ENCODE assay signal across 20 mouse cellular contexts in the genomic region with DNA sequence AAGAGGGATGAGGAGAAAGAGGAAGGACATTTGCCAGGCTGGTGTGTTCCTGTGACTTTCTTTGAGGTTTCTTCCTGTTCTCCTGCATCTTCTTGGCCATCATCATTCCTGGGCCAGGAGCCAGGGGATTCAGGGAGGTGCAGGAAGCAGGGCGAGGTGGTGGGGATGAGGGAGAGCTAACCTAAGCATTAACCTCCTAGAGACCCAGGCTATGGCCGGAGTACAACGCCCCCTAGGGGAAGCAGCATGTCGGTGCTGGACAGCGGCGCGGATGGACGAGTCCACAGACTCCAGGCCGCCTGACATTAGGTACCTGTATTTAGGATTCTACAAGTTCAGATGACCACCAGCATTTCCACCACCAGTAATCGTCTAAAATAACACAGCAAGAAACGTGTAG. TPM values are rescaled to one million over a fixed set of nuclear protein-coding genes. Genes with fewer than 3 reads are reported as not detected.
DNase-seq lines count a peak whose midpoint lies in the region; ATAC-seq and TF ChIP-seq lines count a peak whose summit lies in the region.
"Had no signal": no experiment of that assay in that cellular context is flagged by ENCODE, and none has a peak within 500 bp of the region (broad histone marks: within the 10 kb centered on the region; RNA-seq: fewer than 3 reads in every experiment).

No protein-coding gene starts in this region.

- no peaks in the 10 kb centered on the region for H3K27me3 ChIP-seq in liver, adult 2 months (ENCODE audit: control insufficient read depth, insufficient read depth, low read length)
- H3K27me3 ChIP-seq in ES-Bruce4 (ENCODE audit: control insufficient read depth, insufficient read depth, low read length, poor library complexity, severe bottlenecking): no peaks in the 10 kb centered on the region
- H3K27me3 ChIP-seq: limb, embryonic 15.5 days had no signal

- H3K9ac ChIP-seq in liver, adult 2 months (ENCODE audit: low read depth, low read length): no peak overlapping the region
- no peak overlapping the region for H3K9ac ChIP-seq in ES-Bruce4 (ENCODE audit: low read depth, poor library complexity, severe bottlenecking)
- H3K9ac ChIP-seq: limb, embryonic 15.5 days had no signal

- H3K4me1 ChIP-seq in liver, adult 2 months (ENCODE audit: control insufficient read depth, insufficient read depth, low read length): peaks cover 5% of the 10 kb centered on the region
- H3K4me1 ChIP-seq in ES-Bruce4 (ENCODE audit: control insufficient read depth, insufficient read depth, low read length): peaks cover 5% of the 10 kb centered on the region

- no peak overlapping the region for H3K27ac ChIP-seq in liver, adult 2 months (replicated peaks; ENCODE audit: insufficient read depth, low read depth, low read length)
- no peak overlapping the region for H3K27ac ChIP-seq in ES-Bruce4 (ENCODE audit: insufficient read depth, low read length)
- H3K27ac ChIP-seq: limb, embryonic 15.5 days had no signal

- WGBS in liver, adult 2 months: 84% methylated on average over 11 of the region's 11 CpGs

- H3K9me3 ChIP-seq in ES-Bruce4 (replicated peaks; ENCODE audit: control insufficient read depth, insufficient read depth, low read length, poor library complexity, severe bottlenecking): no peaks in the 10 kb centered on the region
- H3K9me3 ChIP-seq: limb, embryonic 15.5 days; megakaryocyte, embryonic 14.5 days had no signal

- peak; percentile 50 for TF ChIP-seq CTCF in liver, adult 2 months (IDR thresholded peaks at IDR 0.05; ENCODE audit: low read depth, low read length)
- TF ChIP-seq CTCF in ES-Bruce4 (IDR thresholded peaks at IDR 0.05; ENCODE audit: low read depth, low read length): peak; percentile 86

- no peak overlapping the region for H3K4me3 ChIP-seq in liver, adult 2 months (ENCODE audit: insufficient read depth, low read depth, low read length)
- no peak overlapping the region for H3K4me3 ChIP-seq in ES-Bruce4 (ENCODE audit: low read depth, low read length)
- H3K4me3 ChIP-seq: limb, embryonic 15.5 days; megakaryocyte, embryonic 14.5 days had no signal

- no peak for TF ChIP-seq POLR2A in liver, adult 2 months (IDR thresholded peaks at IDR 0.05; ENCODE audit: extremely low read depth, insufficient read depth, low read length)
- no peak for TF ChIP-seq POLR2A in ES-Bruce4 (IDR thresholded peaks at IDR 0.05; ENCODE audit: insufficient read depth, low read length)

- no peak for TF ChIP-seq EP300 in ES-Bruce4 (IDR thresholded peaks at IDR 0.05; ENCODE audit: insufficient read depth, low read depth, low read length)

- intact Hi-C loops in gastrocnemius, postnatal 14 days (cut with DNase I; ENCODE audit: low total_unique reads): no loop called here

- peaks cover 4% of the 10 kb centered on the region; the same call in 1 of the 2 replicates for H3K79me2 ChIP-seq in liver, adult 2 months (ENCODE audit: control insufficient read depth, insufficient read depth, low read length)

- peak; percentile 14 for DNase-seq in gastrocnemius, postnatal 10 days
- DNase-seq in gastrocnemius, postnatal 14 days: no peak
- no peak for DNase-seq in liver, adult 2 months (ENCODE audit: extremely low read depth, low read depth, low spot score)
- no peak for DNase-seq in liver
- DNase-seq in lung, postnatal 36 days: peak; percentile 7
- DNase-seq: adrenal gland, postnatal 10 days; thymus, adult 18-20 months had no signal

- no peak for ATAC-seq in megakaryocyte progenitor cell, adult 5-6 weeks (replicated peaks; ENCODE audit: poor library complexity)
- ATAC-seq: forebrain, embryonic 14.5 days; intestine, embryonic 16.5 days had no signal

- H3K36me3 ChIP-seq in liver, adult 2 months (ENCODE audit: control insufficient read depth, insufficient read depth, low read length): no peaks in the 10 kb centered on the region
- no peaks in the 10 kb centered on the region for H3K36me3 ChIP-seq in ES-Bruce4 (ENCODE audit: control insufficient read depth, insufficient read depth, low read length, poor library complexity, severe bottlenecking)

RNA-seq across cellular contexts. Expression of a gene that starts 6.1 kb away (rescaled TPM):
- 10 to 100 TPM; 11.7 to 19.0 TPM for total RNA-seq in gastrocnemius, postnatal 10 days (2021)
- 1 to 10 TPM; 8.7 to 9.4 TPM for total RNA-seq in gastrocnemius, postnatal 14 days (2021)
- 1.3 and 2.4 TPM in 2 replicates for total RNA-seq in liver, adult 2 months (2014; rRNA removed)
- polyA plus RNA-seq in liver, adult 2 months (2012; rRNA removed): 2.9 and 4.0 TPM in 2 replicates
- polyA plus RNA-seq in ES-Bruce4 (2011; ENCODE audit: insufficient read depth, insufficient read length, low read depth, missing spikeins): 37.9 and 40.9 TPM in 2 replicates
- not detected in 2 replicates for total RNA-seq in megakaryocyte progenitor cell, adult 5-6 weeks (2015)
- total RNA-seq in megakaryocyte progenitor cell, adult 5-6 weeks (2017): 1.1 TPM in 1 of 2 replicates, not detected in the other

RNA-seq across cellular contexts. Expression of a gene that starts 53.4 kb away (rescaled TPM):
- total RNA-seq in gastrocnemius, postnatal 10 days (2021): not detected
- total RNA-seq in gastrocnemius, postnatal 14 days (2021): not detected
- total RNA-seq in liver, adult 2 months (2014; rRNA removed): not detected in 2 replicates
- not detected in 2 replicates for polyA plus RNA-seq in liver, adult 2 months (2012; rRNA removed)
- polyA plus RNA-seq in ES-Bruce4 (2011; ENCODE audit: insufficient read depth, insufficient read length, low read depth, missing spikeins): not detected in 2 replicates
- not detected in 2 replicates for total RNA-seq in megakaryocyte progenitor cell, adult 5-6 weeks (2015)
- total RNA-seq in megakaryocyte progenitor cell, adult 5-6 weeks (2017): not detected in 2 replicates
- total RNA-seq: adrenal gland, postnatal 10 days; gastrocnemius, adult 8-10 months; left cerebral cortex, postnatal 10 days; midbrain, postnatal 0 days had no signal
- polyA plus RNA-seq: forebrain, embryonic 14.5 days; heart, embryonic 11.5 days; hindbrain, embryonic 11.5 days; intestine, embryonic 16.5 days; limb, embryonic 15.5 days; neural tube, embryonic 14.5 days; spleen, adult 2 months had no signal

Comparison
In these comparisons a context has a peak if more than half of its experiments do, and no peak if none do; other contexts are left out.
1. DNase-seq: peak in gastrocnemius, postnatal 10 days (single experiment) and lung, postnatal 36 days (single experiment); none in gastrocnemius, postnatal 14 days (single experiment), liver, adult 2 months (single experiment) and liver (single experiment).